Mouse (Mus musculus) colon, adult 2 months (tissue): ENCODE data around the gene Riiad1. TPM values are rescaled to one million over a fixed set of nuclear protein-coding genes. Genes with fewer than 3 reads are reported as not detected.

Experiments used
- polyA plus RNA-seq: library from polyadenylated mRNA; depleted of rRNA; stranded (reverse); fragments of >200 nt; gene quantifications from 2 replicates; pipeline ENCODE4 v1.2.3, GENCODE M21; 2012; rRNA removed

The Riiad1 gene
- 0.22 and 0.29 TPM in 2 replicates for polyA plus RNA-seq

DNA sequence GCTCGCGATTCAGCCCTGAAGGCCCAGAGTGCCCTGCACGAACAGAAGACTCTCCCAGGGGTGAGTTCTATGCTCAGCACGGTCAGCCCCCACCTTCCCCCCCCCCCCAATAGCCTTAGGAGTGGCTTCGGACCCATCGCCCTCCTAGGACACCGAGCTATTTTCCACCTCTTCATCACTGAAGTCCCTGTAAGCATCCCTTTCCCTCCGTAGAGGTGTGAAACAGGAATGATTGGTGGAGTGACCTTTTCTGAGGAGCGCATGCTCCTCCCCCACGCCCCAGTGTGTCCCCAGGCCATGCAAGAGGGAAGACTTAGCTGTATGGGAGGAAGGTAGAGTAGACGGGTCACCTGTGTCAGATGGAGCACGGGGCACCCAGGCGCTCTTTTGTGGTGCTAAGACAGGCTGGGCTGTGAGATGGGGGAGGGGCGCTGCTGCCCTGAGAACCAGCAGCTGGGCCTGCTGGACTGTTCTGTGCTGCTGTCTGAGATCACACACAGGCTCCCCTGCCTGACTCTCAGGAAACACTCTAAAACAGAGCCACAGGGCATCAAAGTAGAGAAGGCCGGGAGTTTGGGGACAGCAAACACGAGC, at the start of gene Riiad1:
Riiad1 (minus strand) TSS at position 51 of the 594 bp plus-strand sequence.

DNA sequence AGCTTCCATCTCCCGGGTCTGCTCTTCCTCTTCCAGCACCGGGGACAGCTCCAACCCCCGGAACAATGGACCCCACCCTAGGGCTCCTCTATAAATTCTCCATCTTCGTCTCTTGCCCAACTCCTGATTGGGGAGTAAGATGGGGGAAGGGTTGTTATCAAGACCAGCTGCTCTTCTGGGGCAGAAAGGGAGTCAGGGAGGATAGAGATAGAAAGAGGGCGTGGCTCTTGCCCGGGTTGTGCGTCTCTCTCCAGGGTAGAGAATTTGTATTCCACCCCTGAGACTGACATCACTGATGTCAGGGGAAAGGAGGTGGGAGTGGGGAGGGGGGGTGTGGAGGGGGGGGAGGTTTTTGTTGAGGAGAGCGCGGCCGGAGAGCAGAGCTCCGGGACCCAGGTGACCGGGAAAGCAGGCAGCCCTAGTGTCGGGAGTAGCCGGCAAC, 2.1 kb downstream of the Riiad1 start, which contains the start of gene Celf3:
Celf3 (plus strand) TSS at position 315 of the 442 bp plus-strand sequence.

GRCm38 (mm10) chr3:94443597-94443964, 36.6 kb downstream of the Riiad1 start, which contains the start of gene Oaz3:
Gene Oaz3, minus strand, starts transcription at chr3:94443915.

GRCm38 (mm10) chr3:94442951-94443596, 37.1 kb downstream of the Riiad1 start, which contains the start of gene Mrpl9:
Gene Mrpl9, plus strand, starts transcription at chr3:94443318.

Other genes starting within 250 kb of the Riiad1 start
- not detected in 2 replicates for gene Gm4778, start 216.3 kb downstream of the Riiad1 start, polyA plus RNA-seq
- gene Them4, start 170.3 kb downstream of the Riiad1 start, polyA plus RNA-seq: 0.93 and 1.3 TPM in 2 replicates
- not detected in 2 replicates for gene Them5, start 138.2 kb downstream of the Riiad1 start, polyA plus RNA-seq
- gene C2cd4d, start 117.9 kb downstream of the Riiad1 start, polyA plus RNA-seq: 2.8 and 3.3 TPM in 2 replicates
- gene Rorc, start 107.5 kb downstream of the Riiad1 start, polyA plus RNA-seq: 25.5 and 36.0 TPM in 2 replicates
- gene Lingo4, start 81.8 kb downstream of the Riiad1 start, polyA plus RNA-seq: 0.17 and 0.38 TPM in 2 replicates
- 0.07 and 0.09 TPM in 2 replicates for gene Tdrkh, start 67.1 kb downstream of the Riiad1 start, polyA plus RNA-seq
- 37.0 and 38.6 TPM in 2 replicates for gene Mrpl9, start 37.0 kb downstream of the Riiad1 start, polyA plus RNA-seq
- 0.25 and 1.2 TPM in 2 replicates for gene Oaz3, start 36.4 kb downstream of the Riiad1 start, polyA plus RNA-seq
- 32.0 and 35.9 TPM in 2 replicates for gene Celf3, start 2.0 kb downstream of the Riiad1 start, polyA plus RNA-seq
- 5.1 and 6.1 TPM in 2 replicates for gene Snx27, start 102.4 kb upstream of the Riiad1 start, polyA plus RNA-seq
- not detected in 2 replicates for gene Gm10972, start 162.8 kb upstream of the Riiad1 start, polyA plus RNA-seq
- 23.5 and 27.6 TPM in 2 replicates for gene Tuft1, start 178.5 kb upstream of the Riiad1 start, polyA plus RNA-seq
- gene Selenbp2, start 213.2 kb upstream of the Riiad1 start, polyA plus RNA-seq: 10.0 and 13.1 TPM in 2 replicates